Mouse (Mus musculus): ENCODE results near the gene Gm6993.

Gene Gm6993

DNA sequence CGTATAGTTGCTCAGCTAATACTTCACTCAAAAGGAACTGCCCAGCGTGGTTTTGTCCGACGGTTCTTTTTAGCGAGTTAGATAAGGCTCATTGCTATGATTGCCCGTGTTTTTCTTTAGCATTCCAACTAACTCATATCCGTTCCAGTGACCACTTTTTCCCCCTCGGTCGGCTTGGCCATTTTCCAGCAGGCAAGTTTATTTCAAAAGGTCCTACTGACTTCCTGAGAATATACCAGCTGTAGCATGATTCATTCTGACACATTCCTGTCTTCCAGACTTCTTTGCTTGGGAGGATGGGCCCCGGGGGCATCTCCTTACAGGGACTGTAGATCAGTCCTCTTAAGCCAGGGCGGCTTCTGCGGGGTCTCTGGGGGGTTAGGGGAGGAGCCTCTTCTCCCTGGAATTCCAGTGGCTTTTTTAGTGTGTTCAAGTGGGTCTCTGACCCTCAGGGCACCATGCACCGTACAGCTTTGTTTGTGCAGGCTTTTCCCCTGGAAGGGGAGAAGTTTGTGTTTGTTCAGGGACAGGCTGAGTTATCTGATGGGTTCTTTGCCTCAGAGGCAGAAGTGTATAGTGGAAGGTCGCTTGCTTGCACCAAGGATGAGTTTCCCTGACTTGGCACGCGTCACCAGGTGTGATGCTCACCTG lies 30.9 kb downstream of the Gm6993 start:
- DNase-seq (ENCODE audit: low read depth): no peak

DNA sequence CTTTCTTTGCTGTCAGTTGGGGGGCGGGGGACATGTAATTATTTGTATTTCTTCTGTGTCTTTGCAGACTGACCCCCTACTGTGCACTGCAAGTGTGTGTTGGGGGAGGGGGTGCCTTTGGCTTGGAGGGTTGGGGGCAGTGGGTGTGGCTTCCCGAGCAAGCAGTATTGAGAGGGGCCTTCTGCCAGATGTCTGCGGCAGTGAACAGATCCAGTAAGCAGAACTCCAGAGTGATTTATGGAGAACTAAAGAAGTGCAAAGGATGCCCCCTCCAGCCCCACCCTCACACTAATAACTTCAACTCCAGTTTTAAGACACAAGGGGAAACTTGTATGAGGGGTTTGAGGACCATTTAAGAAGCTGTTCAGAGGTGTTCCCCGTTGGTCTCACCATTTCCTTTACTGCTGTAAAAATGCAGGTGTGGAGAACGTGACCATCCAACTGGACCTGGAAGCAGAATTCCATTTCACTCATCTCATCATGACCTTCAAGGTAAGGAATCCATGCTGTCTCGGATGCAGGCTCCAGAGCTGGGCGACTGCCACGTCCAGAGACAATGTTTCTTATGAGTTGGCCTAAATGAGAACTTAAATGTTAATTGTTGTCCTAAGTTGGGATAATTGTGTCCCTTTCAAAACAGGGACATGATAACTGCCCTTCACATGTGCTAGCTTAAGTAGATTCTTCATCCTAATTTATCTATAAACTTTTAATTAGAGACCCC lies 31.6 kb downstream of the Gm6993 start:
- DNase-seq (ENCODE audit: low read depth): no peak

DNA sequence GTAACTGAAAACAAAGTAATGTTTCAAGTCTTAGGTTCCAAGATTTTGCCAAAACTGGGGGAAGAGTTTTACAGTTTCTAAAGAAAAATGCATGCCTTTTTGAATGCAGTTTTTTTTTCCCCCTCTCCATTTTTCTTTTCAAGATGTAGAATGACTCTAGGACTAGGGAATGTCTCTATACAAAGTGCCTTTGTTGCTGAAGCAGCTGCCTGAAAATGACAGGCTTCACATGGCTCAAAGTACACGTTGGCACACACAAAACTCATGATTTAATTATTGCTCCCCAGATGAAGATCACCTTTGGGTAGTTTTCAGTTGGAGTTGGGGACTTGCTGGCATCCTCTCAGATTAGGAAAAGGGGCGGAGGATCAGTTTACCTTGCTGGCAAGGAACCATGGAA lies 32.3 kb downstream of the Gm6993 start:
- no peak for DNase-seq (ENCODE audit: low read depth)

DNA sequence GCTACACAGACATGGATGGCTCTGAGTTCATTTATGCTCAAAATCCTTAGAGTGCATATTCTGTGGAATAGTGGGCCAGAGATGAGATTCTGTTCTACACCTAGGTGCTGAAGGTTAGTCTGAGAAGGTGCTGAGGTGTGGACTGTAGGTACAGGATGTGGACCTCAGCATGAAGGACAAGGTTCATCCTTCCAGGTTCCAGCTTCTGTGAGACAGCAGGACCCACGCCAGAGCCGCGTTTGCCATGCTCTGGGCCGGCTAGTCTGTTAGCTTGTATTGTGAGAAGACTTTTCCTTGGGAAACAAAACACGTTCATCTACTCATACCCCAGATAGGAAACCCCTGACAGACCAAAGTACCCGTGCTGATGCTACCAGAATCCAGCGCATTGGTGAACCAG lies 33.1 kb downstream of the Gm6993 start:
- no peak for DNase-seq (ENCODE audit: low read depth)

DNA sequence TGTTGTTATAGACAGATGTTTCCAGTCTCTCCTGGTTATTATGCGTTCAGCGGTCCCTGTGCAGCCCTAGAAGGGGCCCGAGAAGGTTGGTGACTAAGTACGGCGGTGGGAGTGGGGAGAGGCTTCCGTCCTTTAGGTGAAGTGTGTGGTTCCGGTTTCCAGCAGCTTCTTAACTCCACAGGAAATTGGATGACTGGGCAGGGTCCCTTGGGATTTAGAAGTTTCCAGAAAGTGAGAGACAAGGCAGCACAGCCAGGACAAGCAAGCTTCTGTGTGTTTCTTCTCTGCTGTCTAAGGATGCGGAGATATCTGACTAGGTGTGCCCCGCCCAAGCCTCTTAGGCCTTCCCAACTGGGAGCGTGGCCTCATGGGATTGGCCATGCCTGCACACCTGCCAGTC lies 34.8 kb downstream of the Gm6993 start:
- no peak for DNase-seq (ENCODE audit: low read depth)

DNA sequence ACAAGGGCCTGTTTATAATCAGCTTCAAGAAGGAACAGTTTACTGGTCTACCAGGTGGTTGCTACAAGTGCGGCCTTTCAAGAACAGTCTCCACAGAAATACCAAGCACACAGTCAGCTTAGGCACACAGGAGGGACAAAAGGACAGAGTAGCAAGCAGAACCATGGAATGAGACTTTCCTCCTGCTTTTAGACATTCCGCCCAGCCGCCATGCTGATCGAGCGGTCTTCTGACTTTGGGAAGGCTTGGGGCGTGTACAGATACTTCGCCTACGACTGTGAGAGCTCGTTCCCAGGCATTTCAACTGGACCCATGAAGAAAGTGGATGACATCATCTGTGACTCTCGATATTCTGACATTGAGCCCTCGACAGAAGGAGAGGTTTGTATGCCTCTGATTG lies 37.7 kb downstream of the Gm6993 start:
- DNase-seq (ENCODE audit: low read depth): no peak

DNA sequence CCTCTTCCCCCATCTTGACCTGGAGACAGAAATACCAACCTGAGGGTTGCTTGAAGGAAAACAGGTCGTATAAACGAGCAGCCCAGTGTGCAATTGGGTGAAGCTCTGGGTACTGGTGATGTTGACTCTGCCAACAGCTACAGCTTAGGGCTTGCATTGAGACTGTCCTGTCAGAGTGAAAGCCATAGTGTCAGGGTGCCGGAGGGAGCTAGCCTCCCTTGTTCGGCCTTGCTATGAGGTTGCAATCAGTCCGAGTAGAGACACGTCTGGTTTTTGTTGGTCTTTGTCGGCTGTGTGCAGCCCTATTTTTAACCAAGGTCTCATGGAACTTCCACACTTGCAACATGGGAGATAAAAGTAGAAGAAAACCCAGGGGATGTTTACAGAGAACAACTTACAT lies 39.7 kb downstream of the Gm6993 start:
- no peak for DNase-seq (ENCODE audit: low read depth)

DNA sequence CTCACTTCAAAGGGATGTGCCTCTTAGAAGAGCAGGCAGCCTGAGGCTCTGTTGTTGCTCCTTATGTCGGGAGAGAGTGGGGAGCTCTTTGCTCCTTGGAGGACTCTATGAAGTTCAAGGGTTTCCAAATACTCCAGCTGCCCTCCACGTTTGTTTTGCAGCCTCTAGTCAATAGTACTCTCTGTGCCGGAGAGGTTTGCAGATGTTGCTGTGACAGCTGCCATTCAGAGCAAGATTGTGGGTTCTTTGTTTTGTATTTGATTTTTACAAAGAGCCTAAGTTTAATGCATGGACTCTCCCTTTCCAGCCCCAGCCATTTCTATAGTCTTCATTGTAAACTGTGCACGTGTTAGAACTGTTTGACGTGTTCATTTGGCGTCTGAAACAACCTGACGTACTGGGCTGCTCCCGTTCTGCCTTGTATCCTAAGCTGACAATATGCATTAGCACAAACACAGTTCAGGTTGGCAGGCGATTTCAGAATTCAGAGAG lies 40.6 kb downstream of the Gm6993 start:
- DNase-seq (ENCODE audit: low read depth): no peak

DNA sequence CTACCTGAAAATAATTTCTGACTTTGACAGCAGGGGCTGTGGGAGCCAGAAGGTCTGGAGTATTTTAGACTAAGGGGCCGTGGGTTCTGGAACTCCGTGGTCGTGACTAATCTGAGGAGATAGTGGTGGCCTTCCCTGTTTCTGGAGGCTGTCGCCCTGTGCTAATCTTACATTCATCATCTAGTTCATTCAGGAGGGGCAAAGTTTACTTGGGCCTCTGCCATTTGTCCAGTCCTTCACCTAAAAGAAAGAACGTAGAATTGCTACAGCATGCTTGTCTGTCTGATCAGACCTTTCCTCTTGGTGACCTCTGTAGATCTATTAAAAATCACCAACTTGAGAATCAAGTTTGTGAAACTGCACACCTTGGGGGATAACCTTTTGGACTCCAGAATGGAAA lies 41.7 kb downstream of the Gm6993 start:
- DNase-seq (ENCODE audit: low read depth): no peak

DNA sequence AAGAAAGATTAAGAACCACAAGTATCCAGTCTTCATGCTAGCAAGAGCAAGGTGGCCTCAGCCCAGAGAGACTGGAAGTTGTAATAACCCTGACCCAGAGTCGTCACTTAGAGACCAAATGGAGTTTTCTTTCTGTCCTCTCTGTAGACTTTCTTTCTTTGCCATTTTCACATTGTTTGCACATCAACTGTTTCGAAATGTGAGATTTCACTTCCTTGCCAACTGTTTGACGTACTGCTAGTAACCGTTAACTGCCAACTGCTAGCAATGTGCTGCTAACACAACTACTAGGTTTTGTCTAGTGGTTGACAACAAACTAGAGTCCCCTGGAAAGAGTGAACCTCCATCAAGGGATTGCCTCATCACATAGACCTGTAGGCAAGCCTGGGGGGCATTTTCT lies 42.6 kb downstream of the Gm6993 start:
- DNase-seq (ENCODE audit: low read depth): no peak

DNA sequence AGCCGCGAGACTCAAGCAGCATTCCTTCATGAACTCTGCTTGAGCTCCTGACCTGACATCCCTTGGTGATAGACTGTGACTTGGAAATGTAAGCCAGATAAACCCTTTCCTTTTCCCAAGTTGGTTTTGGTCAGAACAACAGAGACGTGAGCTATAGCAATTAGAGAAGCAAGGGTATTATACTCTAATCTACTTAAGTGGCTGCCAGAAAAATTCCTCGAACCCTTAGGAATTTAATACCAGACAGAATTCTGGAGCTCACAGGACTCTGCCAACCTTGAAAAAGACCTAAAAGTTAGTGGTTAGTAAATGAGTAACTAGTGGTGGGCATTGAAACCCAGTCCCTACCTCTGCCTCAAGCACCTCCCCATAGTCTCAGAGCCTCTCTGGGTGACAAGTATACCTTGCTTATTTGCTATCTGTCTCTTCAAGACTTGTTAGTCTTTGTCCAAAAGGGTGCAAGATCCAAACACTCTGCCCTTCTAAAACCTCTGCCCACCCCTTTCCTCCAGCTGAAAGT lies 43.1 kb downstream of the Gm6993 start:
- no peak for DNase-seq (ENCODE audit: low read depth)

DNA sequence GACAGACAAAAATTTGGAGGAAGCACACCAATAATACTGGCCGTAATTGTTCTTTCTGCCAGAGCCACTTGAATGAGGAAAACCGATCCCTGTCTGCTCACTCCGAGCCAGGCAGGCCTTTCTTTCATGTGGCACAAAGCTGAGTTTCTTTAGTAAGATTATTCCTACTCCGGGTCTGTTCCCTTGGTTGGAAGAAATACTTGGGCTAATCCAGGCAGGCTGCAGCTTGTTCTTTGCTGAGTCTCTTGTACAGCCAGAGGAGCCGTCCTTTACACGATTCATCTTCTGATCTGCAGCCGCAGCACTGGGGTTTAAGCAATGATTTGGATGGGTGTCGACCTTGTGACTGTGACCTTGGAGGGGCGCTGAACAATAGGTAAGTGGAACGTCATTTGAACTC lies 48.5 kb downstream of the Gm6993 start:
- no peak for DNase-seq (ENCODE audit: low read depth)

Measured in c-Kit-positive CD71-negative TER-119-negative erythroid progenitor cells, embryonic 14.5 days (primary cell).